ENCODE assay signal across 26 mouse cellular contexts in genomic region chr12:91534514-91534913, GRCm38 (mm10). TPM values are rescaled to one million over a fixed set of nuclear protein-coding genes. Genes with fewer than 3 reads are reported as not detected.
DNase-seq lines count a peak whose midpoint lies in the region; ATAC-seq lines count a peak whose summit lies in the region.
"Had no signal": no experiment of that assay in that cellular context is flagged by ENCODE, and none has a peak within 500 bp of the region (broad histone marks: within the 10 kb centered on the region; RNA-seq: fewer than 3 reads in every experiment).

No protein-coding gene starts in this region.

- no peaks in the 10 kb centered on the region for H3K36me3 ChIP-seq in forebrain, embryonic 10.5 days (replicated peaks)
- H3K36me3 ChIP-seq in kidney, embryonic 14.5 days (ENCODE audit: control insufficient read depth, insufficient read depth, low read length), result no peaks in the 10 kb centered on the region
- H3K36me3 ChIP-seq: embryonic facial prominence, embryonic 10.5 days; hindbrain, embryonic 12.5 days; limb, embryonic 10.5 days; neural tube, embryonic 12.5 days had no signal

- H3K9ac ChIP-seq in kidney, embryonic 14.5 days (ENCODE audit: low read depth, low read length), result no peak overlapping the region
- H3K9ac ChIP-seq: hindbrain, embryonic 12.5 days; liver, postnatal 0 days; neural tube, embryonic 12.5 days had no signal

- H3K4me3 ChIP-seq in forebrain, embryonic 10.5 days, result no peak overlapping the region
- H3K4me3 ChIP-seq in kidney, embryonic 14.5 days (ENCODE audit: low read length), result no peak overlapping the region
- H3K4me3 ChIP-seq: embryonic facial prominence, embryonic 10.5 days; hindbrain, embryonic 12.5 days; limb, embryonic 10.5 days; neural tube, embryonic 12.5 days had no signal

- no peak overlapping the region for H3K4me2 ChIP-seq in kidney, embryonic 14.5 days (replicated peaks; ENCODE audit: low read depth, low read length)
- H3K4me2 ChIP-seq: heart, embryonic 11.5 days; hindbrain, embryonic 12.5 days; neural tube, embryonic 12.5 days had no signal

- no peaks in the 10 kb centered on the region for H3K27me3 ChIP-seq in forebrain, embryonic 10.5 days (ENCODE audit: poor library complexity, severe bottlenecking)
- H3K27me3 ChIP-seq in kidney, embryonic 14.5 days (ENCODE audit: control insufficient read depth, insufficient read depth, low read length), result no peaks in the 10 kb centered on the region
- H3K27me3 ChIP-seq: hindbrain, embryonic 12.5 days; neural tube, embryonic 12.5 days; Patski had no signal

- H3K9me3 ChIP-seq in forebrain, embryonic 10.5 days, result no peaks in the 10 kb centered on the region
- no peaks in the 10 kb centered on the region for H3K9me3 ChIP-seq in kidney, embryonic 14.5 days (ENCODE audit: control insufficient read depth, low read length)
- H3K9me3 ChIP-seq: embryonic facial prominence, embryonic 10.5 days; hindbrain, embryonic 12.5 days; limb, embryonic 10.5 days; neural tube, embryonic 12.5 days had no signal

- H3K4me1 ChIP-seq in forebrain, embryonic 10.5 days, result no peaks in the 10 kb centered on the region
- no peaks in the 10 kb centered on the region for H3K4me1 ChIP-seq in kidney, embryonic 14.5 days (ENCODE audit: control insufficient read depth, insufficient read depth, low read length)
- H3K4me1 ChIP-seq: embryonic facial prominence, embryonic 10.5 days; hindbrain, embryonic 12.5 days; limb, embryonic 10.5 days; neural tube, embryonic 12.5 days had no signal

- 89% methylated on average over 6 of the region's 6 CpGs for WGBS in forebrain, embryonic 10.5 days
- WGBS in kidney, embryonic 14.5 days, result 81% methylated on average over 6 of the region's 6 CpGs

- peak; percentile 6 for DNase-seq in adrenal gland, postnatal 14 days
- DNase-seq in adrenal gland, adult 8-10 months, result no peak
- DNase-seq in 416B (ENCODE audit: low read depth), result peak; percentile 71
- DNase-seq in c-Kit-positive CD71-negative TER-119-negative erythroid progenitor cells, embryonic 14.5 days (ENCODE audit: low read depth), result peak; percentile 17
- no peak for DNase-seq in kidney, adult 8-10 months
- DNase-seq in forebrain, embryonic 10.5 days (ENCODE audit: extremely low spot score, low spot score), result no peak
- DNase-seq: adrenal gland, adult 2 months; cerebellum, adult 9-10 months; liver; liver, postnatal 0 days; midbrain, embryonic 14.5 days; right cerebral cortex, adult 18-20 months; right cerebral cortex, postnatal 4 days; thymus, adult 18-20 months had no signal

- ATAC-seq in megakaryocyte progenitor cell, adult 5-6 weeks (replicated peaks; ENCODE audit: poor library complexity), result peak; percentile 95
- no peak for ATAC-seq in kidney, embryonic 14.5 days (ENCODE audit: low FRiP score, low TSS enrichment)
- ATAC-seq: CD4-positive, CD25-positive, alpha-beta regulatory T cell, adult 4 months; forebrain, embryonic 16.5 days; intestine, postnatal 0 days; liver, postnatal 0 days; lung, postnatal 0 days; Patski had no signal

- H3K27ac ChIP-seq in forebrain, embryonic 10.5 days, result no peak overlapping the region
- H3K27ac ChIP-seq in kidney, embryonic 14.5 days (ENCODE audit: low read depth, low read length), result no peak overlapping the region
- H3K27ac ChIP-seq: embryonic facial prominence, embryonic 10.5 days; hindbrain, embryonic 12.5 days; limb, embryonic 10.5 days; neural tube, embryonic 12.5 days had no signal

RNA-seq across cellular contexts. Expression of gene Gtf2a1, which starts 55.8 kb away (rescaled TPM):
- 39.4 and 40.6 TPM in 2 replicates for total RNA-seq in adrenal gland, postnatal 14 days (2021)
- total RNA-seq in adrenal gland, adult 8-10 months (2022), result 10 to 100 TPM; 41.1 to 48.8 (median 46.2) TPM
- 31.1 and 34.5 TPM in 2 replicates for total RNA-seq in megakaryocyte progenitor cell, adult 5-6 weeks (2015)
- total RNA-seq in megakaryocyte progenitor cell, adult 5-6 weeks (2017), result 31.7 and 35.5 TPM in 2 replicates
- 67.1 and 68.5 TPM in 2 replicates for polyA plus RNA-seq in forebrain, embryonic 10.5 days (2016; fragmentation: Nextera tagmentation; extraction: Ambion mirVana)
- 33.4 and 45.7 TPM in 2 replicates for polyA plus RNA-seq in kidney, embryonic 14.5 days (2014; fragmentation: Nextera tagmentation; extraction: Ambion mirVana)

Comparison
In these comparisons a context has a peak if more than half of its experiments do, and no peak if none do; other contexts are left out.
1. DNase-seq: peak in adrenal gland, postnatal 14 days (single experiment), 416B (single experiment) and c-Kit-positive CD71-negative TER-119-negative erythroid progenitor cells, embryonic 14.5 days (single experiment); none in adrenal gland, adult 8-10 months (single experiment), kidney, adult 8-10 months (0 of 2) and forebrain, embryonic 10.5 days (single experiment).